Mouse (Mus musculus) kidney, adult 2 months (tissue): ENCODE results near the gene Myom3. TPM values are rescaled to one million over a fixed set of nuclear protein-coding genes. Genes with fewer than 3 reads are reported as not detected.

ENCODE experiments used
- DNase-seq: peaks from one replicate; pipeline ENCODE4 v3.0.0; 2021
- H3K27ac ChIP-seq: fragments of 200-500 bp; 2 replicates; pipeline ENCODE4 v1.5.1; 2012; ENCODE audit warnings: low read depth, low read length, control low read depth, inconsistent platforms; ENCODE audit not compliant: insufficient read depth
- H3K27me3 ChIP-seq: fragments of 200-500 bp; replicated peaks from 2 replicates; pipeline ENCODE4 v1.6.1; 2012; ENCODE audit warnings: mild to moderate bottlenecking, moderate library complexity, low read length, inconsistent platforms; ENCODE audit not compliant: control insufficient read depth, insufficient read depth
- H3K36me3 ChIP-seq: fragments of 200-500 bp; 2 replicates; pipeline ENCODE4 v1.6.1; 2012; ENCODE audit warnings: mild to moderate bottlenecking, moderate library complexity, low read length, inconsistent platforms; ENCODE audit not compliant: control insufficient read depth, insufficient read depth
- H3K4me1 ChIP-seq: fragments of 200-500 bp; 2 replicates; pipeline ENCODE4 v1.6.1; 2011; ENCODE audit warnings: low read length; ENCODE audit not compliant: control insufficient read depth, insufficient read depth
- H3K4me3 ChIP-seq: fragments of 200-500 bp; 2 replicates; pipeline ENCODE4 v1.5.1; 2011; ENCODE audit warnings: mild to moderate bottlenecking, low read depth, low read length, control low read depth; ENCODE audit not compliant: insufficient read depth
- CTCF ChIP-seq: fragments of 200-500 bp; conservative IDR thresholded peaks from 2 replicates; pipeline ENCODE4 v1.5.1; 2011; ENCODE audit warnings: low read depth, mild to moderate bottlenecking, control low read depth, low read length, moderate library complexity, mixed read lengths; ENCODE audit not compliant: insufficient read depth, insufficient read length
- POLR2A ChIP-seq: fragments of 200-500 bp; IDR thresholded peaks from one replicate; pipeline ENCODE4 v1.6.1; 2011; ENCODE audit warnings: low read depth, low read length, control low read depth
- WGBS: fragments of 180-500 bp; shearing (Covaris S2); methylation state at CpG from one replicate; pipeline ENCODE4 v1.1.7; 2018; 5-methylcytosine and 5-hydroxymethylcytosine counted together
- polyA plus RNA-seq: library from polyadenylated mRNA; depleted of rRNA; stranded (reverse); fragments of >200 nt; gene quantifications from 2 replicates; pipeline ENCODE4 v1.2.3, GENCODE M21; 2012

The Myom3 gene
- polyA plus RNA-seq, 1 experiment, result 1.5 TPM

- Histone ChIP-seq H3K36me3 (no peaks in the 10 kb centered on the region), H3K4me3 (no peak overlapping the region), H3K4me1 (no peaks in the 10 kb centered on the region), H3K27me3 (no peaks in the 10 kb centered on the region), H3K27ac (no peak overlapping the region)
- WGBS, result 51% methylated on average over 16 of the region's 16 CpGs
- DNase-seq, result no peak
- TF ChIP-seq CTCF (no peak), POLR2A (no peak)
Observed at GRCm38 (mm10) chr4:135744726-135745448, 14.6 kb upstream of the Myom3 start.

- no peaks in the 10 kb centered on the region for H3K36me3 ChIP-seq
- no peak overlapping the region for H3K4me3 ChIP-seq
- H3K27ac ChIP-seq, result no peak overlapping the region
- no peaks in the 10 kb centered on the region for H3K4me1 ChIP-seq
- WGBS, result 62% methylated on average over 10 of the region's 10 CpGs
- no peaks in the 10 kb centered on the region for H3K27me3 ChIP-seq
- no peak for DNase-seq
- TF ChIP-seq CTCF (no peak), POLR2A (no peak)
Observed at GRCm38 (mm10) chr4:135745613-135746012, 13.9 kb upstream of the Myom3 start.

- no peak for DNase-seq
- Histone ChIP-seq H3K36me3 (no peaks in the 10 kb centered on the region), H3K27ac (no peak overlapping the region), H3K27me3 (no peaks in the 10 kb centered on the region), H3K4me1 (no peaks in the 10 kb centered on the region), H3K4me3 (no peak overlapping the region)
- WGBS, result 83% methylated on average over 8 of the region's 8 CpGs
- no peak for TF ChIP-seq POLR2A
- TF ChIP-seq CTCF, result 0 out of 2 replicates have a peak, but pooled peaks have one; percentile 24
Observed at GRCm38 (mm10) chr4:135750896-135751295, 8.6 kb upstream of the Myom3 start.

GRCm38 (mm10) chr4:135752106-135752778 lies 7.3 kb upstream of the Myom3 start:
- TF ChIP-seq CTCF, result no peak
- TF ChIP-seq POLR2A, result no peak
- Histone ChIP-seq H3K27me3 (no peaks in the 10 kb centered on the region), H3K4me3 (no peak overlapping the region), H3K36me3 (no peaks in the 10 kb centered on the region), H3K4me1 (no peaks in the 10 kb centered on the region), H3K27ac (no peak overlapping the region)
- 70% methylated on average over 7 of the region's 7 CpGs for WGBS
- DNase-seq, result no peak

GRCm38 (mm10) chr4:135752779-135753164 lies 6.7 kb upstream of the Myom3 start:
- WGBS, result 64% methylated on average over 8 of the region's 8 CpGs
- Histone ChIP-seq H3K27me3 (no peaks in the 10 kb centered on the region), H3K27ac (no peak overlapping the region), H3K4me1 (no peaks in the 10 kb centered on the region), H3K36me3 (no peaks in the 10 kb centered on the region), H3K4me3 (no peak overlapping the region)
- TF ChIP-seq POLR2A, result no peak
- no peak for TF ChIP-seq CTCF
- no peak for DNase-seq

GRCm38 (mm10) chr4:135758331-135758730 lies 1.2 kb upstream of the Myom3 start:
- TF ChIP-seq POLR2A (no peak), CTCF (peak; percentile 71)
- 43% methylated on average over 4 of the region's 4 CpGs for WGBS
- Histone ChIP-seq H3K4me1 (peaks cover 4% of the 10 kb centered on the region; the same call in 1 of the 2 replicates), H3K27me3 (no peaks in the 10 kb centered on the region), H3K36me3 (no peaks in the 10 kb centered on the region), H3K27ac (no peak overlapping the region), H3K4me3 (no peak overlapping the region)
- DNase-seq, result no peak

- H3K36me3 ChIP-seq, result no peaks in the 10 kb centered on the region
- H3K27me3 ChIP-seq, result no peaks in the 10 kb centered on the region
- 54% methylated on average over 6 of the region's 6 CpGs for WGBS
- TF ChIP-seq POLR2A (no peak), CTCF (no peak)
- no peak overlapping the region for H3K27ac ChIP-seq
- H3K4me3 ChIP-seq, result no peak overlapping the region
- no peak for DNase-seq
- peaks cover 4% of the 10 kb centered on the region; the same call in 1 of the 2 replicates for H3K4me1 ChIP-seq
Observed at GRCm38 (mm10) chr4:135758825-135759224, 690 bp upstream of the Myom3 start.
